27 mouse cellular contexts compared by ENCODE assay signal in the genomic region with DNA sequence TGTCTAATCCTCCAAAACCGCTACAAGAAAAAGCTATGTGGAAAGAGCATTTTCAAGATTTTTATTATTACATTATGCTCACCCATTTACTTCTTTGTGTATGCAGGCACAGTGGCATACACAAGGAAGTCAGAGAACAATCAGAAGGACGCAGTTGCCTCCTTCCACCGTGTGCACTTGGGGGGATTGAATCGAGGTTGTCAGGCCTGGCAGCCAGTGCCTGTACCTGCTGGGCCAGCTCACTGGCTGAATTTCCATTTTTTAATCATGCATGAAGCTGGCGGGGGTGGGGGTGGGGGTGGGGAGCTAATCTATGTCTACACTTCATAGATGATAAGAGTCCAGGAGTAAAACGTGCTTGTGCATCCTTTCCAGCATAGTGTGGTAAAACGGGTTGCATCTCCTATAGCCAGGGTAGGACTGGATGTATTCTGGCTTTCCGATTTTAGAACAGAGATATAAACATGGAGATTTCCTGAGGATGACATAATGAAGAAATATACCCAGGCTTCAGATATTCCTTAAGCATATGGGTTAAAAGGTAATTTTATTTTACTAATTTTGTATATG.
DNase-seq lines count a peak whose midpoint lies in the region; ATAC-seq lines count a peak whose summit lies in the region.
"Had no signal": no experiment of that assay in that cellular context is flagged by ENCODE, and none has a peak within 500 bp of the region (broad histone marks: within the 10 kb centered on the region; RNA-seq: fewer than 3 reads in every experiment).

No protein-coding gene starts in this region.

- H3K27ac ChIP-seq in hindbrain, embryonic 12.5 days = peak overlapping the region; percentile 64
- H3K27ac ChIP-seq in hindbrain, embryonic 10.5 days = no peak overlapping the region
- peak overlapping the region; percentile 47; the same call in 1 of the 2 replicates for H3K27ac ChIP-seq in midbrain, embryonic 12.5 days (replicated peaks)
- no peak overlapping the region for H3K27ac ChIP-seq in midbrain, embryonic 10.5 days (replicated peaks)
- peak overlapping the region; percentile 62; the same call in 1 of the 2 replicates for H3K27ac ChIP-seq in hindbrain, embryonic 15.5 days (replicated peaks)
- peak overlapping the region; percentile 68 for H3K27ac ChIP-seq in midbrain, embryonic 15.5 days
- H3K27ac ChIP-seq: forebrain, embryonic 15.5 days; heart, embryonic 13.5 days; limb, embryonic 13.5 days; liver, embryonic 12.5 days had no signal

- H3K4me2 ChIP-seq in hindbrain, embryonic 12.5 days (replicated peaks) = no peak overlapping the region
- H3K4me2 ChIP-seq in midbrain, embryonic 12.5 days (replicated peaks) = no peak overlapping the region
- H3K4me2 ChIP-seq in hindbrain, embryonic 15.5 days = no peak overlapping the region
- no peak overlapping the region for H3K4me2 ChIP-seq in midbrain, embryonic 15.5 days
- H3K4me2 ChIP-seq: forebrain, embryonic 15.5 days; heart, embryonic 13.5 days; limb, embryonic 13.5 days; liver, embryonic 12.5 days had no signal

- ATAC-seq in hindbrain, embryonic 12.5 days (ENCODE audit: low FRiP score) = peak; percentile 67; the same call in 1 of the 2 replicates
- no peak; the same call in 1 of the 2 replicates for ATAC-seq in midbrain, embryonic 12.5 days (ENCODE audit: low FRiP score, low read depth)
- ATAC-seq in hindbrain, embryonic 15.5 days (ENCODE audit: low FRiP score, low read depth) = no peak
- ATAC-seq in midbrain, embryonic 15.5 days (replicated peaks) = no peak; the same call in 1 of the 2 replicates
- ATAC-seq: forebrain, embryonic 15.5 days; liver, embryonic 12.5 days; Patski had no signal

- H3K4me3 ChIP-seq in hindbrain, embryonic 12.5 days = no peak overlapping the region
- no peak overlapping the region for H3K4me3 ChIP-seq in hindbrain, embryonic 10.5 days
- H3K4me3 ChIP-seq in midbrain, embryonic 12.5 days = no peak overlapping the region
- no peak overlapping the region for H3K4me3 ChIP-seq in midbrain, embryonic 10.5 days
- no peak overlapping the region for H3K4me3 ChIP-seq in hindbrain, embryonic 15.5 days
- no peak overlapping the region for H3K4me3 ChIP-seq in midbrain, embryonic 15.5 days
- H3K4me3 ChIP-seq: forebrain, embryonic 15.5 days; heart, embryonic 13.5 days; limb, embryonic 13.5 days; liver, embryonic 12.5 days had no signal

- H3K27me3 ChIP-seq in hindbrain, embryonic 12.5 days = no peaks in the 10 kb centered on the region
- H3K27me3 ChIP-seq in hindbrain, embryonic 10.5 days (ENCODE audit: insufficient read depth, poor library complexity, severe bottlenecking) = no peaks in the 10 kb centered on the region
- H3K27me3 ChIP-seq in midbrain, embryonic 12.5 days = no peaks in the 10 kb centered on the region
- H3K27me3 ChIP-seq in midbrain, embryonic 10.5 days (ENCODE audit: low read depth, poor library complexity, severe bottlenecking) = no peaks in the 10 kb centered on the region
- H3K27me3 ChIP-seq in hindbrain, embryonic 15.5 days = no peaks in the 10 kb centered on the region
- H3K27me3 ChIP-seq in midbrain, embryonic 15.5 days (replicated peaks) = no peaks in the 10 kb centered on the region
- H3K27me3 ChIP-seq: CH12.LX; forebrain, embryonic 15.5 days; heart, embryonic 13.5 days; limb, embryonic 13.5 days; liver, embryonic 12.5 days; Patski had no signal

- no peaks in the 10 kb centered on the region for H3K9me3 ChIP-seq in hindbrain, embryonic 12.5 days (replicated peaks)
- no peaks in the 10 kb centered on the region for H3K9me3 ChIP-seq in hindbrain, embryonic 10.5 days
- no peaks in the 10 kb centered on the region for H3K9me3 ChIP-seq in midbrain, embryonic 12.5 days
- no peaks in the 10 kb centered on the region for H3K9me3 ChIP-seq in midbrain, embryonic 10.5 days (replicated peaks)
- no peaks in the 10 kb centered on the region for H3K9me3 ChIP-seq in hindbrain, embryonic 15.5 days
- no peaks in the 10 kb centered on the region for H3K9me3 ChIP-seq in midbrain, embryonic 15.5 days
- H3K9me3 ChIP-seq: forebrain, embryonic 15.5 days; G1E; heart, embryonic 13.5 days; limb, embryonic 13.5 days; liver, embryonic 12.5 days had no signal

- H3K36me3 ChIP-seq in hindbrain, embryonic 12.5 days = no peaks in the 10 kb centered on the region
- no peaks in the 10 kb centered on the region for H3K36me3 ChIP-seq in hindbrain, embryonic 10.5 days
- H3K36me3 ChIP-seq in midbrain, embryonic 12.5 days = no peaks in the 10 kb centered on the region
- no peaks in the 10 kb centered on the region for H3K36me3 ChIP-seq in midbrain, embryonic 10.5 days
- no peaks in the 10 kb centered on the region for H3K36me3 ChIP-seq in hindbrain, embryonic 15.5 days
- H3K36me3 ChIP-seq in midbrain, embryonic 15.5 days (replicated peaks) = no peaks in the 10 kb centered on the region
- H3K36me3 ChIP-seq: forebrain, embryonic 15.5 days; G1E; heart, embryonic 13.5 days; limb, embryonic 13.5 days; liver, embryonic 12.5 days had no signal

- DNase-seq in hindbrain, embryonic 10.5 days (ENCODE audit: low spot score) = no peak
- no peak for DNase-seq in midbrain, embryonic 10.5 days (ENCODE audit: low spot score)
- no peak for DNase-seq in kidney, postnatal 36 days
- DNase-seq: adrenal gland, postnatal 36 days; B cell, adult 2 months; cerebellum, adult 11 months; cerebellum, postnatal 36 days; gastrocnemius, postnatal 14 days; heart, adult 18-20 months; heart, postnatal 14 days; kidney, adult 18-20 months; lung, adult 2 months; lung, postnatal 14 days; right cerebral cortex, adult 18-20 months; right cerebral cortex, postnatal 4 days; thymus, adult 2 months had no signal

- 57% methylated on average over 8 of the region's 8 CpGs for WGBS in hindbrain, embryonic 12.5 days
- WGBS in hindbrain, embryonic 10.5 days = 71% methylated on average over 8 of the region's 8 CpGs
- WGBS in midbrain, embryonic 12.5 days = 64% methylated on average over 8 of the region's 8 CpGs
- 82% methylated on average over 8 of the region's 8 CpGs for WGBS in midbrain, embryonic 10.5 days
- 43% methylated on average over 8 of the region's 8 CpGs for WGBS in hindbrain, embryonic 15.5 days
- 37% methylated on average over 8 of the region's 8 CpGs for WGBS in midbrain, embryonic 15.5 days

- H3K4me1 ChIP-seq in hindbrain, embryonic 12.5 days = peaks cover 21% of the 10 kb centered on the region
- H3K4me1 ChIP-seq in hindbrain, embryonic 10.5 days (replicated peaks) = peaks cover 13% of the 10 kb centered on the region; the same call in 1 of the 2 replicates
- peaks cover 6% of the 10 kb centered on the region for H3K4me1 ChIP-seq in midbrain, embryonic 12.5 days
- peaks cover 7% of the 10 kb centered on the region; the same call in 1 of the 2 replicates for H3K4me1 ChIP-seq in midbrain, embryonic 10.5 days
- peaks cover 21% of the 10 kb centered on the region for H3K4me1 ChIP-seq in hindbrain, embryonic 15.5 days (replicated peaks)
- H3K4me1 ChIP-seq in midbrain, embryonic 15.5 days = peaks cover 8% of the 10 kb centered on the region
- H3K4me1 ChIP-seq: forebrain, embryonic 15.5 days; liver, embryonic 12.5 days had no signal

- H3K9ac ChIP-seq in hindbrain, embryonic 12.5 days = no peak overlapping the region
- H3K9ac ChIP-seq in midbrain, embryonic 12.5 days (replicated peaks) = no peak overlapping the region
- H3K9ac ChIP-seq in hindbrain, embryonic 15.5 days = no peak overlapping the region
- H3K9ac ChIP-seq in midbrain, embryonic 15.5 days = no peak overlapping the region
- H3K9ac ChIP-seq: forebrain, embryonic 15.5 days; heart, embryonic 13.5 days; limb, embryonic 13.5 days; liver, embryonic 12.5 days had no signal

Comparison
In these comparisons a context has a peak if more than half of its experiments do, and no peak if none do; other contexts are left out.
1. H3K27ac ChIP-seq: peak in hindbrain, embryonic 12.5 days (single experiment), midbrain, embryonic 12.5 days (single experiment), hindbrain, embryonic 15.5 days (single experiment) and midbrain, embryonic 15.5 days (single experiment); none in hindbrain, embryonic 10.5 days (single experiment) and midbrain, embryonic 10.5 days (single experiment).